8 mouse cellular contexts compared by ENCODE assay signal in genomic region chr1:160791381-160792155, GRCm38 (mm10). TPM values are rescaled to one million over a fixed set of nuclear protein-coding genes. Genes with fewer than 3 reads are reported as not detected.
DNase-seq lines count a peak whose midpoint lies in the region; ATAC-seq and TF ChIP-seq lines count a peak whose summit lies in the region.

No protein-coding gene starts in this region.

- H3K9me3 ChIP-seq in G1E (replicated peaks) = no peaks in the 10 kb centered on the region
- no peaks in the 10 kb centered on the region for H3K9me3 ChIP-seq in forebrain, embryonic 12.5 days
- H3K9me3 ChIP-seq in hindbrain, postnatal 0 days (ENCODE audit: low read length) = no peaks in the 10 kb centered on the region
- no peaks in the 10 kb centered on the region for H3K9me3 ChIP-seq in midbrain, embryonic 11.5 days (ENCODE audit: control insufficient read depth, low read length)

- H3K4me2 ChIP-seq in forebrain, embryonic 12.5 days = peak overlapping the region; percentile 89
- peak overlapping the region; percentile 85 for H3K4me2 ChIP-seq in hindbrain, postnatal 0 days (ENCODE audit: low read depth, low read length)
- peak overlapping the region; percentile 96 for H3K4me2 ChIP-seq in midbrain, embryonic 11.5 days

- WGBS in forebrain, embryonic 12.5 days = 11% methylated on average over 20 of the region's 20 CpGs
- 10% methylated on average over 20 of the region's 20 CpGs for WGBS in hindbrain, postnatal 0 days
- WGBS in midbrain, embryonic 11.5 days = 11% methylated on average over 20 of the region's 20 CpGs

- peak in 1 of 2 experiments; percentile 13 for DNase-seq in layer of hippocampus, adult 2 months (ENCODE audit: low spot score in 2 of 2)
- no peak for DNase-seq in layer of hippocampus, postnatal 36 days
- no peak for DNase-seq in G1E (ENCODE audit: low spot score)
- peak; percentile 3 for DNase-seq in hindbrain, postnatal 0 days (ENCODE audit: low spot score)
- DNase-seq in midbrain, embryonic 11.5 days (ENCODE audit: low spot score, missing footprints) = no peak
- DNase-seq in adrenal gland, postnatal 10 days = no peak
- no peak for DNase-seq in frontal cortex, postnatal 25 days (ENCODE audit: low spot score in 2 of 2)

- no peaks in the 10 kb centered on the region for H3K27me3 ChIP-seq in G1E (ENCODE audit: insufficient read depth, low read length)
- 0 out of 2 replicates have a peak, but pooled peaks cover 3% of the 10 kb centered on the region for H3K27me3 ChIP-seq in forebrain, embryonic 12.5 days
- no peaks in the 10 kb centered on the region for H3K27me3 ChIP-seq in hindbrain, postnatal 0 days (ENCODE audit: insufficient read depth, low read length)
- H3K27me3 ChIP-seq in midbrain, embryonic 11.5 days (ENCODE audit: control insufficient read depth, insufficient read depth, low read length) = no peaks in the 10 kb centered on the region

- H3K27ac ChIP-seq in layer of hippocampus, adult 2 months = peak overlapping the region; percentile 88; the same call in 1 of the 2 replicates
- no peak overlapping the region for H3K27ac ChIP-seq in forebrain, embryonic 12.5 days
- H3K27ac ChIP-seq in hindbrain, postnatal 0 days = no peak overlapping the region
- no peak overlapping the region for H3K27ac ChIP-seq in midbrain, embryonic 11.5 days (ENCODE audit: low read depth, low read length)

- no peak for TF ChIP-seq CTCF in layer of hippocampus, adult 2 months (conservative IDR thresholded peaks at IDR 0.05)
- TF ChIP-seq CTCF in G1E (IDR thresholded peaks at IDR 0.05; ENCODE audit: low read depth, low read length) = no peak
- no peak for TF ChIP-seq CTCF in hindbrain, postnatal 0 days (IDR thresholded peaks at IDR 0.05; ENCODE audit: low read depth)

- H3K36me3 ChIP-seq in G1E (replicated peaks) = no peaks in the 10 kb centered on the region
- H3K36me3 ChIP-seq in forebrain, embryonic 12.5 days (replicated peaks) = no peaks in the 10 kb centered on the region
- no peaks in the 10 kb centered on the region for H3K36me3 ChIP-seq in hindbrain, postnatal 0 days (ENCODE audit: insufficient read depth, low read length)
- H3K36me3 ChIP-seq in midbrain, embryonic 11.5 days (ENCODE audit: control insufficient read depth, insufficient read depth, low read length) = no peaks in the 10 kb centered on the region

- ATAC-seq in G1E (ENCODE audit: extremely low read depth, insufficient number of reproducible peaks, low FRiP score, poor library complexity, severe bottlenecking) = no peak
- ATAC-seq in forebrain, embryonic 12.5 days (ENCODE audit: low FRiP score) = peak; percentile 37; the same call in 1 of the 2 replicates
- no peak for ATAC-seq in hindbrain, postnatal 0 days
- peak; percentile 33 for ATAC-seq in midbrain, embryonic 11.5 days (ENCODE audit: low FRiP score)

- H3K4me1 ChIP-seq in G1E (ENCODE audit: insufficient read depth, low read depth, low read length) = peaks cover 54% of the 10 kb centered on the region
- H3K4me1 ChIP-seq in forebrain, embryonic 12.5 days = peaks cover 6% of the 10 kb centered on the region
- no peaks in the 10 kb centered on the region for H3K4me1 ChIP-seq in hindbrain, postnatal 0 days (ENCODE audit: insufficient read depth, low read length)
- no peaks in the 10 kb centered on the region for H3K4me1 ChIP-seq in midbrain, embryonic 11.5 days (ENCODE audit: control insufficient read depth, insufficient read depth, low read length)

- H3K4me3 ChIP-seq in layer of hippocampus, adult 2 months = peak overlapping the region; percentile 85
- H3K4me3 ChIP-seq in G1E (ENCODE audit: low read depth, low read length) = peak overlapping the region; percentile 90
- H3K4me3 ChIP-seq in forebrain, embryonic 12.5 days (replicated peaks) = peak overlapping the region; percentile 88
- H3K4me3 ChIP-seq in hindbrain, postnatal 0 days (ENCODE audit: low read length) = peak overlapping the region; percentile 92
- peak overlapping the region; percentile 70 for H3K4me3 ChIP-seq in midbrain, embryonic 11.5 days (ENCODE audit: low read depth, low read length)

- peak overlapping the region; percentile 83 for H3K9ac ChIP-seq in forebrain, embryonic 12.5 days
- H3K9ac ChIP-seq in hindbrain, postnatal 0 days (replicated peaks; ENCODE audit: low read length) = peak overlapping the region; percentile 86
- H3K9ac ChIP-seq in midbrain, embryonic 11.5 days (ENCODE audit: low read length) = peak overlapping the region; percentile 71

RNA-seq across cellular contexts. Expression of gene Rabgap1l, which starts 1.4 kb away (rescaled TPM):
- total RNA-seq in layer of hippocampus, adult 2 months (2021) = 100 to 1,000 TPM; 241 to 255 TPM
- total RNA-seq in layer of hippocampus, postnatal 36 days (2021) = 100 to 1,000 TPM; 249 to 258 TPM
- 256 and 302 TPM in 2 replicates for total RNA-seq in G1E (2014; fragmentation: Nextera tagmentation)
- total RNA-seq in G1E (2017) = 237 and 325 TPM in 2 replicates
- 11.8 and 12.9 TPM in 2 replicates for polyA plus RNA-seq in G1E (2012)
- polyA plus RNA-seq in forebrain, embryonic 12.5 days (2016; fragmentation: Nextera tagmentation; extraction: Ambion mirVana) = 18.7 and 19.6 TPM in 2 replicates
- total RNA-seq in hindbrain, postnatal 0 days (2014; rRNA removed) = 70.5 and 78.7 TPM in 2 replicates
- 24.3 and 28.5 TPM in 2 replicates for polyA plus RNA-seq in hindbrain, postnatal 0 days (2015; fragmentation: Nextera tagmentation; extraction: Ambion mirVana)
- polyA plus RNA-seq in midbrain, embryonic 11.5 days (2014; fragmentation: Nextera tagmentation; extraction: Ambion mirVana) = 12.2 and 12.8 TPM in 2 replicates
- total RNA-seq in adrenal gland, postnatal 10 days (2021) = 10 to 100 TPM; 31.3 to 34.1 TPM

Comparison
In these comparisons a context has a peak if more than half of its experiments do, and no peak if none do; other contexts are left out.
1. ATAC-seq: peak in forebrain, embryonic 12.5 days (single experiment) and midbrain, embryonic 11.5 days (single experiment); none in G1E (single experiment) and hindbrain, postnatal 0 days (single experiment).
2. Peak in every context shown above with its lines, with median percentiles within 50 percentile points of each other: H3K4me3 ChIP-seq, H3K4me2 ChIP-seq and H3K9ac ChIP-seq.